Mouse (Mus musculus) adipocyte (in vitro differentiated cells): ENCODE results near the gene Mmp23.
A peak's percentile ranks its signal among the peaks of the same experiment; 100 is the strongest.

ENCODE experiments used
- DNase-seq: peaks from one replicate; pipeline ENCODE4 v3.0.0-alpha.2; 2016; ENCODE audit warnings: low spot score

The Mmp23 gene

GRCm38 (mm10) chr4:155601091-155601996, 51.8 kb downstream of the Mmp23 start, which contains the start of gene Slc35e2:
TSS of gene Slc35e2 (plus strand) at chr4:155601416.
- peak; percentile 92 for DNase-seq
